Mouse (Mus musculus): ENCODE results near the gene Saxo1. TPM values are rescaled to one million over a fixed set of nuclear protein-coding genes. Genes with fewer than 3 reads are reported as not detected.

The Saxo1 gene
- total RNA-seq, 1 experiment from 2014 or later: not detected

- no peak for ATAC-seq (ENCODE audit: extremely low read depth, insufficient number of reproducible peaks, low FRiP score, poor library complexity, severe bottlenecking)
Measured at GRCm38 (mm10) chr4:86435631-86436030, 122.5 kb downstream of the Saxo1 start.

GRCm38 (mm10) chr4:86428091-86428745 lies 129.9 kb downstream of the Saxo1 start:
- no peak for ATAC-seq (ENCODE audit: extremely low read depth, insufficient number of reproducible peaks, low FRiP score, poor library complexity, severe bottlenecking)

GRCm38 (mm10) chr4:86427312-86427711 lies 130.8 kb downstream of the Saxo1 start:
- ATAC-seq (ENCODE audit: extremely low read depth, insufficient number of reproducible peaks, low FRiP score, poor library complexity, severe bottlenecking): no peak

- no peak for ATAC-seq (ENCODE audit: extremely low read depth, insufficient number of reproducible peaks, low FRiP score, poor library complexity, severe bottlenecking)
Measured at GRCm38 (mm10) chr4:86426549-86426948, 131.6 kb downstream of the Saxo1 start.

GRCm38 (mm10) chr4:86425581-86425980 lies 132.5 kb downstream of the Saxo1 start:
- no peak for ATAC-seq (ENCODE audit: extremely low read depth, insufficient number of reproducible peaks, low FRiP score, poor library complexity, severe bottlenecking)

- no peak for ATAC-seq (ENCODE audit: extremely low read depth, insufficient number of reproducible peaks, low FRiP score, poor library complexity, severe bottlenecking)
Measured at GRCm38 (mm10) chr4:86422586-86422985, 135.5 kb downstream of the Saxo1 start.

GRCm38 (mm10) chr4:86416401-86417025 lies 141.6 kb downstream of the Saxo1 start:
- ATAC-seq (ENCODE audit: extremely low read depth, insufficient number of reproducible peaks, low FRiP score, poor library complexity, severe bottlenecking): no peak

GRCm38 (mm10) chr4:86413388-86413787 lies 144.7 kb downstream of the Saxo1 start:
- no peak for ATAC-seq (ENCODE audit: extremely low read depth, insufficient number of reproducible peaks, low FRiP score, poor library complexity, severe bottlenecking)

- ATAC-seq (ENCODE audit: extremely low read depth, insufficient number of reproducible peaks, low FRiP score, poor library complexity, severe bottlenecking): no peak
Measured at GRCm38 (mm10) chr4:86410946-86411345, 147.2 kb downstream of the Saxo1 start.

GRCm38 (mm10) chr4:86408421-86408820 lies 149.7 kb downstream of the Saxo1 start:
- no peak for ATAC-seq (ENCODE audit: extremely low read depth, insufficient number of reproducible peaks, low FRiP score, poor library complexity, severe bottlenecking)

- no peak for ATAC-seq (ENCODE audit: extremely low read depth, insufficient number of reproducible peaks, low FRiP score, poor library complexity, severe bottlenecking)
Measured at GRCm38 (mm10) chr4:86407200-86407527, 151.0 kb downstream of the Saxo1 start.

- ATAC-seq (ENCODE audit: extremely low read depth, insufficient number of reproducible peaks, low FRiP score, poor library complexity, severe bottlenecking): no peak
Measured at GRCm38 (mm10) chr4:86406501-86407199, 151.5 kb downstream of the Saxo1 start.

GRCm38 (mm10) chr4:86401116-86401515 lies 157.0 kb downstream of the Saxo1 start:
- no peak for ATAC-seq (ENCODE audit: extremely low read depth, insufficient number of reproducible peaks, low FRiP score, poor library complexity, severe bottlenecking)

- no peak for ATAC-seq (ENCODE audit: extremely low read depth, insufficient number of reproducible peaks, low FRiP score, poor library complexity, severe bottlenecking)
Measured at GRCm38 (mm10) chr4:86397470-86397869, 160.7 kb downstream of the Saxo1 start.

- ATAC-seq (ENCODE audit: extremely low read depth, insufficient number of reproducible peaks, low FRiP score, poor library complexity, severe bottlenecking): no peak
Measured at GRCm38 (mm10) chr4:86396672-86397288, 161.3 kb downstream of the Saxo1 start.

- ATAC-seq (ENCODE audit: extremely low read depth, insufficient number of reproducible peaks, low FRiP score, poor library complexity, severe bottlenecking): no peak
Measured at GRCm38 (mm10) chr4:86395636-86396035, 162.5 kb downstream of the Saxo1 start.
